Mouse (Mus musculus) limb, embryonic 11.5 days (tissue): ENCODE measurements around the gene Rapgef5. TPM values are rescaled to one million over a fixed set of nuclear protein-coding genes. Genes with fewer than 3 reads are reported as not detected.

ENCODE experiments used
- ATAC-seq: fragments of 200-750 bp; cut with Nextera tagmentation; 2 replicates; pipeline ENCODE4 v1.8.0; 2017; ENCODE audit warnings: low read depth; ENCODE audit not compliant: insufficient number of reproducible peaks, low FRiP score, low TSS enrichment
- DNase-seq: peaks from one replicate; pipeline ENCODE4 v3.0.0-alpha.2; 2015; ENCODE audit warnings: low spot score
- H3K27ac ChIP-seq: fragments of 300-500 bp; sonication (generic); replicated peaks from 2 replicates; pipeline ENCODE4 v1.5.1; 2014; ENCODE audit warnings: low read depth, mild to moderate bottlenecking, low read length
- H3K27me3 ChIP-seq: fragments of 300-500 bp; sonication (generic); 2 replicates; pipeline ENCODE4 v1.6.1; 2014; ENCODE audit warnings: mild to moderate bottlenecking, low read length, mixed read lengths; ENCODE audit not compliant: control insufficient read depth, insufficient read depth
- H3K36me3 ChIP-seq: fragments of 300-500 bp; sonication (generic); 2 replicates; pipeline ENCODE4 v1.6.1; 2014; ENCODE audit warnings: mild to moderate bottlenecking, low read length, moderate library complexity, mixed read lengths; ENCODE audit not compliant: control insufficient read depth, insufficient read depth
- H3K4me1 ChIP-seq: fragments of 300-500 bp; sonication (generic); 2 replicates; pipeline ENCODE4 v1.6.1; 2014; ENCODE audit warnings: low read length, mixed read lengths; ENCODE audit not compliant: control insufficient read depth, insufficient read depth
- H3K4me2 ChIP-seq: fragments of 300-500 bp; sonication (generic); 2 replicates; pipeline ENCODE4 v1.6.1; 2014; ENCODE audit warnings: low read depth, mild to moderate bottlenecking, moderate library complexity; ENCODE audit not compliant: severe bottlenecking
- H3K4me3 ChIP-seq: fragments of 300-500 bp; sonication (generic); 2 replicates; pipeline ENCODE4 v1.5.1; 2014; ENCODE audit warnings: low read depth, low read length
- H3K9ac ChIP-seq: fragments of 300-500 bp; sonication (generic); 2 replicates; pipeline ENCODE4 v1.6.1; 2014; ENCODE audit warnings: mild to moderate bottlenecking, low read length
- H3K9me3 ChIP-seq: fragments of 300-500 bp; sonication (generic); 2 replicates; pipeline ENCODE4 v1.6.1; 2016; ENCODE audit warnings: low read length; ENCODE audit not compliant: control insufficient read depth
- WGBS: fragments of 180-500 bp; shearing (Covaris S2); extraction: QIAGEN DNeasy Blood & Tissue Kit; methylation state at CpG from one replicate; pipeline ENCODE4 v1.1.7; 2014; 5-methylcytosine and 5-hydroxymethylcytosine counted together
- polyA plus RNA-seq: library from polyadenylated mRNA; unstranded; fragments of >200 nt; fragmentation: Nextera tagmentation; extraction: Ambion mirVana; gene quantifications from 2 replicates; pipeline ENCODE4 v1.2.1, GENCODE M21; 2014

Gene Rapgef5
- polyA plus RNA-seq, 1 experiment from 2014 or later = 7.4 TPM

GRCm38 (mm10) chr12:117686732-117687131 lies 170.5 kb downstream of the Rapgef5 start:
- H3K9me3 ChIP-seq = no peaks in the 10 kb centered on the region
- no peak overlapping the region for H3K9ac ChIP-seq
- WGBS = 86% methylated on average over 3 of the region's 3 CpGs
- DNase-seq = no peak
- H3K36me3 ChIP-seq = no peaks in the 10 kb centered on the region
- ATAC-seq = no peak
- no peaks in the 10 kb centered on the region for H3K27me3 ChIP-seq
- peaks cover 6% of the 10 kb centered on the region for H3K4me1 ChIP-seq
- no peak overlapping the region for H3K27ac ChIP-seq
- H3K4me3 ChIP-seq = no peak overlapping the region
- H3K4me2 ChIP-seq = no peak overlapping the region

- Histone ChIP-seq H3K4me2 (peak overlapping the region; percentile 69), H3K4me1 (peaks cover 6% of the 10 kb centered on the region)
- WGBS = 3% methylated on average over 32 of the region's 32 CpGs
Observed at GRCm38 (mm10) chr12:117688655-117689548, 172.6 kb downstream of the Rapgef5 start.

GRCm38 (mm10) chr12:117691336-117691735 lies 175.1 kb downstream of the Rapgef5 start:
- no peak overlapping the region for H3K27ac ChIP-seq
- ATAC-seq (no peak), DNase-seq (no peak)
- H3K4me1 ChIP-seq = no peaks in the 10 kb centered on the region; the same call in 1 of the 2 replicates
- 80% methylated on average over 5 of the region's 5 CpGs for whole genome bisulfite sequencing
- H3K9me3 ChIP-seq = no peaks in the 10 kb centered on the region
- H3K9ac ChIP-seq = no peak overlapping the region
- no peaks in the 10 kb centered on the region for H3K27me3 ChIP-seq
- H3K36me3 ChIP-seq = no peaks in the 10 kb centered on the region
- H3K4me3 ChIP-seq = no peak overlapping the region
- H3K4me2 ChIP-seq = no peak overlapping the region

More at GRCm38 (mm10) chr12:117688655-117689548, 172.6 kb downstream of the Rapgef5 start:
- peak overlapping the region; percentile 61 for H3K9ac ChIP-seq
- peak overlapping the region; percentile 37 for H3K4me3 ChIP-seq
- no peaks in the 10 kb centered on the region for H3K9me3 ChIP-seq
- no peak overlapping the region; the same call in 1 of the 2 replicates for H3K27ac ChIP-seq
- DNase-seq = peak; percentile 84
- peak; percentile 87 for ATAC-seq
- no peaks in the 10 kb centered on the region for H3K27me3 ChIP-seq
- no peaks in the 10 kb centered on the region for H3K36me3 ChIP-seq

GRCm38 (mm10) chr12:117692775-117693174 lies 176.5 kb downstream of the Rapgef5 start:
- Histone ChIP-seq H3K9me3 (no peaks in the 10 kb centered on the region), H3K36me3 (no peaks in the 10 kb centered on the region), H3K4me2 (no peak overlapping the region), H3K9ac (no peak overlapping the region), H3K27me3 (no peaks in the 10 kb centered on the region), H3K4me3 (no peak overlapping the region), H3K27ac (no peak overlapping the region), H3K4me1 (no peaks in the 10 kb centered on the region; the same call in 1 of the 2 replicates)
- DNase-seq = no peak
- ATAC-seq = no peak
- WGBS = 15% methylated on average over 1 of the region's 1 CpGs

- H3K9ac ChIP-seq = no peak overlapping the region
- H3K4me2 ChIP-seq = no peak overlapping the region
- H3K4me3 ChIP-seq = no peak overlapping the region
- ATAC-seq = 0 out of 2 replicates have a peak, but pooled peaks have one; percentile 39
- WGBS = 84% methylated on average over 3 of the region's 3 CpGs
- H3K9me3 ChIP-seq = no peaks in the 10 kb centered on the region
- H3K27ac ChIP-seq = no peak overlapping the region
- H3K27me3 ChIP-seq = no peaks in the 10 kb centered on the region
- no peaks in the 10 kb centered on the region for H3K36me3 ChIP-seq
- peak; percentile 19 for DNase-seq
- no peaks in the 10 kb centered on the region for H3K4me1 ChIP-seq
Observed at GRCm38 (mm10) chr12:117699950-117700665, 183.8 kb downstream of the Rapgef5 start.

- peak; percentile 4 for DNase-seq
- Histone ChIP-seq H3K27me3 (no peaks in the 10 kb centered on the region), H3K9ac (no peak overlapping the region), H3K4me3 (no peak overlapping the region), H3K4me1 (no peaks in the 10 kb centered on the region), H3K9me3 (no peaks in the 10 kb centered on the region), H3K36me3 (no peaks in the 10 kb centered on the region), H3K27ac (no peak overlapping the region), H3K4me2 (no peak overlapping the region)
- no peak for ATAC-seq
- WGBS = 85% methylated on average over 6 of the region's 6 CpGs
Observed at GRCm38 (mm10) chr12:117700927-117701326, 184.6 kb downstream of the Rapgef5 start.

- no peak overlapping the region for H3K9ac ChIP-seq
- no peak overlapping the region for H3K4me2 ChIP-seq
- H3K4me3 ChIP-seq = no peak overlapping the region
- no peaks in the 10 kb centered on the region for H3K36me3 ChIP-seq
- H3K4me1 ChIP-seq = no peaks in the 10 kb centered on the region
- no peaks in the 10 kb centered on the region for H3K27me3 ChIP-seq
- H3K9me3 ChIP-seq = no peaks in the 10 kb centered on the region
- DNase-seq = peak; percentile 16
- no peak for ATAC-seq
- no peak overlapping the region for H3K27ac ChIP-seq
- 90% methylated on average over 8 of the region's 8 CpGs for WGBS
Observed at GRCm38 (mm10) chr12:117702291-117702690, 186.0 kb downstream of the Rapgef5 start.

- H3K9ac ChIP-seq = no peak overlapping the region
- no peak overlapping the region for H3K4me3 ChIP-seq
- no peaks in the 10 kb centered on the region for H3K27me3 ChIP-seq
- H3K9me3 ChIP-seq = no peaks in the 10 kb centered on the region
- WGBS = 92% methylated on average over 9 of the region's 9 CpGs
- ATAC-seq (no peak), DNase-seq (peak; percentile 16)
- H3K36me3 ChIP-seq = no peaks in the 10 kb centered on the region
- no peak overlapping the region for H3K4me2 ChIP-seq
- no peaks in the 10 kb centered on the region for H3K4me1 ChIP-seq
- no peak overlapping the region for H3K27ac ChIP-seq
Observed at GRCm38 (mm10) chr12:117702928-117703327, 186.6 kb downstream of the Rapgef5 start.
